Mouse (Mus musculus) embryo, embryonic 10.5 days (tissue): ENCODE data around the gene Cadm2.
A peak's percentile ranks its signal among the peaks of the same experiment; 100 is the strongest.

Experiments used
- DNase-seq: peaks from one replicate; pipeline ENCODE4 v3.0.0-alpha.2; 2015; ENCODE audit warnings: low spot score

The Cadm2 gene

GRCm38 (mm10) chr16:66955876-66956275, 664.8 kb downstream of the Cadm2 start:
- no peak for DNase-seq

GRCm38 (mm10) chr16:66936332-66936731, 684.4 kb downstream of the Cadm2 start:
- DNase-seq: no peak

- DNase-seq: peak; percentile 22
These were observed 695.2 kb downstream of the Cadm2 start for GRCm38 (mm10) chr16:66925517-66925916.

- DNase-seq: no peak
These were observed 698.0 kb downstream of the Cadm2 start for GRCm38 (mm10) chr16:66922753-66923152.

- DNase-seq: no peak
These were observed 699.2 kb downstream of the Cadm2 start for GRCm38 (mm10) chr16:66921414-66921915.

GRCm38 (mm10) chr16:66919889-66920402, 700.8 kb downstream of the Cadm2 start:
- no peak for DNase-seq

GRCm38 (mm10) chr16:66901801-66902200, 718.9 kb downstream of the Cadm2 start:
- no peak for DNase-seq

GRCm38 (mm10) chr16:66900664-66901063, 720.0 kb downstream of the Cadm2 start:
- peak; percentile 25 for DNase-seq

- DNase-seq: no peak
These were observed 728.3 kb downstream of the Cadm2 start for GRCm38 (mm10) chr16:66892359-66892758.

- DNase-seq: no peak
These were observed 729.0 kb downstream of the Cadm2 start for GRCm38 (mm10) chr16:66891559-66892247.

- no peak for DNase-seq
These were observed 730.8 kb downstream of the Cadm2 start for GRCm38 (mm10) chr16:66889907-66890306.

GRCm38 (mm10) chr16:66882597-66882996, 738.1 kb downstream of the Cadm2 start:
- DNase-seq: no peak

- no peak for DNase-seq
These were observed 749.5 kb downstream of the Cadm2 start for GRCm38 (mm10) chr16:66871201-66871600.

- DNase-seq: no peak
These were observed 769.7 kb downstream of the Cadm2 start for GRCm38 (mm10) chr16:66851047-66851446.

GRCm38 (mm10) chr16:66824866-66825265, 795.8 kb downstream of the Cadm2 start:
- no peak for DNase-seq

GRCm38 (mm10) chr16:66811495-66811894, 809.2 kb downstream of the Cadm2 start:
- no peak for DNase-seq

GRCm38 (mm10) chr16:66798204-66798603, 822.5 kb downstream of the Cadm2 start:
- DNase-seq: no peak

- DNase-seq: no peak
These were observed 827.6 kb downstream of the Cadm2 start for GRCm38 (mm10) chr16:66793067-66793466.

GRCm38 (mm10) chr16:66771883-66772282, 848.8 kb downstream of the Cadm2 start:
- DNase-seq: no peak

GRCm38 (mm10) chr16:66769545-66769944, 851.2 kb downstream of the Cadm2 start:
- DNase-seq: no peak

GRCm38 (mm10) chr16:66768684-66769389, 851.9 kb downstream of the Cadm2 start:
- DNase-seq: no peak

- DNase-seq: peak; percentile 5
These were observed 858.9 kb downstream of the Cadm2 start for GRCm38 (mm10) chr16:66761546-66762473.
